Mouse (Mus musculus) ES-E14 (cell line): ENCODE measurements around the gene Cacna1d.

Experiments used
- CHD2 ChIP-seq: IDR thresholded peaks from 2 replicates; pipeline ENCODE4 v1.6.1; 2014; ENCODE audit warnings: mild to moderate bottlenecking, low read depth, low read length, inconsistent platforms
- ZNF384 ChIP-seq: IDR thresholded peaks from 2 replicates; pipeline ENCODE4 v1.6.1; 2012; ENCODE audit warnings: low read depth, low read length, inconsistent platforms

- TF ChIP-seq ZNF384: no peak
- no peak for TF ChIP-seq CHD2
These were observed 321.8 kb downstream of the Cacna1d start for GRCm38 (mm10) chr14:30169455-30169854.
